Mouse (Mus musculus) heart, postnatal 0 days (tissue): ENCODE results near the gene Exoc6. TPM values are rescaled to one million over a fixed set of nuclear protein-coding genes. Genes with fewer than 3 reads are reported as not detected.
A peak's percentile ranks its signal among the peaks of the same experiment; 100 is the strongest.

Experiments used
- ATAC-seq: fragments of 200-750 bp; cut with Nextera tagmentation; 2 replicates; pipeline ENCODE4 v1.8.0; 2017; ENCODE audit warnings: low read depth, moderate number of reproducible peaks, moderate library complexity; ENCODE audit not compliant: insufficient read depth
- DNase-seq: peaks from one replicate; pipeline ENCODE4 v3.0.0-alpha.2; 2016; ENCODE audit warnings: low spot score
- H3K27ac ChIP-seq: fragments of 300-500 bp; sonication (generic); 2 replicates; pipeline ENCODE4 v1.5.1; 2014; ENCODE audit warnings: low read depth, mild to moderate bottlenecking
- H3K27me3 ChIP-seq: fragments of 300-500 bp; sonication (generic); 2 replicates; pipeline ENCODE4 v1.6.1; 2014; ENCODE audit warnings: low read length, mixed read lengths; ENCODE audit not compliant: control insufficient read depth, insufficient read depth
- H3K36me3 ChIP-seq: fragments of 300-500 bp; sonication (generic); replicated peaks from 2 replicates; pipeline ENCODE4 v1.6.1; 2014; ENCODE audit warnings: low read length, mixed read lengths; ENCODE audit not compliant: control insufficient read depth, insufficient read depth
- H3K4me1 ChIP-seq: fragments of 300-500 bp; sonication (generic); 2 replicates; pipeline ENCODE4 v1.6.1; 2014; ENCODE audit warnings: antibody characterized with exemption; ENCODE audit not compliant: control insufficient read depth, insufficient read depth
- H3K4me2 ChIP-seq: fragments of 300-500 bp; sonication (generic); 2 replicates; pipeline ENCODE4 v1.6.1; 2014; ENCODE audit warnings: low read depth, mild to moderate bottlenecking, low read length, moderate library complexity
- H3K4me3 ChIP-seq: fragments of 300-500 bp; sonication (generic); 2 replicates; pipeline ENCODE4 v1.5.1; 2014; ENCODE audit warnings: low read depth, low read length
- H3K9ac ChIP-seq: fragments of 300-500 bp; sonication (generic); replicated peaks from 2 replicates; pipeline ENCODE4 v1.6.1; 2014; ENCODE audit warnings: low read depth, low read length, mixed read lengths
- H3K9me3 ChIP-seq: fragments of 300-500 bp; sonication (generic); replicated peaks from 2 replicates; pipeline ENCODE4 v1.6.1; 2016; ENCODE audit warnings: low read length; ENCODE audit not compliant: control insufficient read depth
- CTCF ChIP-seq: IDR thresholded peaks from 2 replicates; pipeline ENCODE4 v1.5.1; 2016; ENCODE audit warnings: antibody characterized with exemption, control low read depth, low read depth
- EP300 ChIP-seq: IDR thresholded peaks from 2 replicates; pipeline ENCODE4 v1.6.1; 2016; ENCODE audit warnings: antibody characterized with exemption, low read depth
- WGBS: fragments of 180-500 bp; shearing (Covaris S2); extraction: QIAGEN DNeasy Blood & Tissue Kit; methylation state at CpG from one replicate; pipeline ENCODE4 v1.1.7; 2014; 5-methylcytosine and 5-hydroxymethylcytosine counted together
- polyA plus RNA-seq: library from polyadenylated mRNA; unstranded; fragments of >200 nt; fragmentation: Nextera tagmentation; extraction: Ambion mirVana; gene quantifications from 2 replicates; pipeline ENCODE4 v1.2.1, GENCODE M21; 2015
- total RNA-seq: library from RNA; depleted of rRNA; stranded (reverse); fragments of >200 nt; gene quantifications from 2 replicates; pipeline ENCODE4 v1.2.3, GENCODE M21; 2014; ENCODE audit warnings: low replicate concordance

Exoc6 gene
- total and polyA plus RNA-seq, 2 experiments from 2014 or later = 20.8 to 24.2 TPM

GRCm38 (mm10) chr19:37609991-37610390 lies 59.8 kb downstream of the Exoc6 start:
- 69% methylated on average over 7 of the region's 7 CpGs for WGBS
- peak; percentile 77 for ATAC-seq
- Histone ChIP-seq H3K4me3 (no peak overlapping the region), H3K36me3 (peaks cover 3% of the 10 kb centered on the region; the same call in 1 of the 2 replicates), H3K9me3 (no peaks in the 10 kb centered on the region), H3K9ac (no peak overlapping the region), H3K27me3 (no peaks in the 10 kb centered on the region), H3K27ac (0 out of 2 replicates have a peak overlapping the region, but pooled peaks have one; percentile 51), H3K4me1 (peaks cover 2% of the 10 kb centered on the region; the same call in 1 of the 2 replicates), H3K4me2 (no peak overlapping the region)
- peak; percentile 9 for DNase-seq
- TF ChIP-seq CTCF = no peak
- TF ChIP-seq EP300 = no peak

GRCm38 (mm10) chr19:37612893-37613292 lies 62.7 kb downstream of the Exoc6 start:
- DNase-seq (no peak), ATAC-seq (no peak)
- H3K9me3 ChIP-seq = no peaks in the 10 kb centered on the region
- peaks cover 6% of the 10 kb centered on the region; the same call in 1 of the 2 replicates for H3K4me1 ChIP-seq
- TF ChIP-seq CTCF (no peak), EP300 (no peak)
- H3K4me3 ChIP-seq = no peak overlapping the region
- 89% methylated on average over 7 of the region's 7 CpGs for WGBS
- peaks cover 7% of the 10 kb centered on the region; the same call in 1 of the 2 replicates for H3K36me3 ChIP-seq
- H3K4me2 ChIP-seq = no peak overlapping the region
- no peak overlapping the region for H3K9ac ChIP-seq
- H3K27ac ChIP-seq = no peak overlapping the region
- no peaks in the 10 kb centered on the region for H3K27me3 ChIP-seq

- no peak overlapping the region for H3K27ac ChIP-seq
- peaks cover 7% of the 10 kb centered on the region; the same call in 1 of the 2 replicates for H3K36me3 ChIP-seq
- DNase-seq (peak; percentile 6), ATAC-seq (peak; percentile 39; the same call in 1 of the 2 replicates)
- no peaks in the 10 kb centered on the region for H3K9me3 ChIP-seq
- no peak overlapping the region for H3K4me3 ChIP-seq
- H3K4me1 ChIP-seq = peaks cover 6% of the 10 kb centered on the region; the same call in 1 of the 2 replicates
- no peaks in the 10 kb centered on the region for H3K27me3 ChIP-seq
- no peak for TF ChIP-seq CTCF
- TF ChIP-seq EP300 = no peak
- no peak overlapping the region for H3K9ac ChIP-seq
- WGBS = 55% methylated on average over 4 of the region's 4 CpGs
- H3K4me2 ChIP-seq = no peak overlapping the region
Observed at GRCm38 (mm10) chr19:37615039-37615630, 64.9 kb downstream of the Exoc6 start.

- Histone ChIP-seq H3K4me2 (no peak overlapping the region), H3K9ac (no peak overlapping the region), H3K9me3 (no peaks in the 10 kb centered on the region), H3K4me3 (no peak overlapping the region), H3K4me1 (no peaks in the 10 kb centered on the region), H3K27ac (no peak overlapping the region), H3K27me3 (no peaks in the 10 kb centered on the region), H3K36me3 (no peaks in the 10 kb centered on the region)
- 38% methylated on average over 2 of the region's 2 CpGs for WGBS
- no peak for ATAC-seq
- TF ChIP-seq CTCF (peak; percentile 30; the same call in 1 of the 2 replicates), EP300 (no peak)
- no peak for DNase-seq
Observed at GRCm38 (mm10) chr19:37647994-37648393, 97.8 kb downstream of the Exoc6 start.

GRCm38 (mm10) chr19:37650526-37650925 lies 100.3 kb downstream of the Exoc6 start:
- Histone ChIP-seq H3K9ac (no peak overlapping the region), H3K9me3 (no peaks in the 10 kb centered on the region), H3K36me3 (no peaks in the 10 kb centered on the region), H3K4me2 (no peak overlapping the region), H3K27ac (no peak overlapping the region), H3K4me3 (no peak overlapping the region), H3K4me1 (no peaks in the 10 kb centered on the region), H3K27me3 (no peaks in the 10 kb centered on the region)
- DNase-seq = no peak
- 65% methylated on average over 2 of the region's 2 CpGs for WGBS
- ATAC-seq = no peak
- TF ChIP-seq EP300 (no peak), CTCF (no peak)

GRCm38 (mm10) chr19:37654012-37654411 lies 103.8 kb downstream of the Exoc6 start:
- ATAC-seq = no peak
- no peak for TF ChIP-seq EP300
- no peak for TF ChIP-seq CTCF
- no peak overlapping the region for H3K27ac ChIP-seq
- no peak overlapping the region for H3K9ac ChIP-seq
- no peaks in the 10 kb centered on the region for H3K27me3 ChIP-seq
- no peak for DNase-seq
- H3K4me1 ChIP-seq = no peaks in the 10 kb centered on the region
- H3K4me3 ChIP-seq = no peak overlapping the region
- no peaks in the 10 kb centered on the region for H3K9me3 ChIP-seq
- no peak overlapping the region for H3K4me2 ChIP-seq
- WGBS = 52% methylated on average over 5 of the region's 5 CpGs
- H3K36me3 ChIP-seq = no peaks in the 10 kb centered on the region
